Mouse (Mus musculus): ENCODE measurements around the gene Lbx2.

Gene Lbx2

DNA sequence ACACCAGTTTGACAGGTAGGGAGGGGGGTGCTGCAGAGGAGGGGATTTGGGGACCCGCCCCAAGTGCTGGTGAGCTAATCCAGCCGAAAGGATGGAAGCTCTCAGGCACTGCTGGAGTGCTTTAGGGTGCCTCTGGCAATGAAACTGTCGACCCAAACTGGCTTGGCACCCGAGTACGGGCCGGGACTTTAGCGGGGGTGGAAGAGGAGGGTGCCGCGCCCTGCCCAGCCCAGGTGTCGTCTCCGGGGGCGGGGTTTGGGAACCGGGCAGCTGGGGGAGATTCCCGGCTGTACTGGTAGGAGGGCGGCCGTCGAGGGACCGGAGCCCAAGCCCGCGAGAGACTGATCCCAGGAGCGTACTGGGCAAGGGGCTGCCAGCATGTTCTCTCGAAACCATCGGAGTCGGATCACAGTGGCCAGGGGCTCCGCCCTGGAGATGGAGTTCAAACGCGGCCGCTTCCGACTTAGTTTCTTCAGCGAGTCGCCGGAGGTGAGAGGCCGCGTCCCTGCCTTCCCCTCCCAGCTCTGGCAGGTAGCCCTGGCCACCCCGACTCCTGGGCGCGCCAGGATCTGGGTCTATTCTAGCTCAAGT lies 49.5 kb downstream of the Lbx2 start:
- no peak for DNase-seq

DNA sequence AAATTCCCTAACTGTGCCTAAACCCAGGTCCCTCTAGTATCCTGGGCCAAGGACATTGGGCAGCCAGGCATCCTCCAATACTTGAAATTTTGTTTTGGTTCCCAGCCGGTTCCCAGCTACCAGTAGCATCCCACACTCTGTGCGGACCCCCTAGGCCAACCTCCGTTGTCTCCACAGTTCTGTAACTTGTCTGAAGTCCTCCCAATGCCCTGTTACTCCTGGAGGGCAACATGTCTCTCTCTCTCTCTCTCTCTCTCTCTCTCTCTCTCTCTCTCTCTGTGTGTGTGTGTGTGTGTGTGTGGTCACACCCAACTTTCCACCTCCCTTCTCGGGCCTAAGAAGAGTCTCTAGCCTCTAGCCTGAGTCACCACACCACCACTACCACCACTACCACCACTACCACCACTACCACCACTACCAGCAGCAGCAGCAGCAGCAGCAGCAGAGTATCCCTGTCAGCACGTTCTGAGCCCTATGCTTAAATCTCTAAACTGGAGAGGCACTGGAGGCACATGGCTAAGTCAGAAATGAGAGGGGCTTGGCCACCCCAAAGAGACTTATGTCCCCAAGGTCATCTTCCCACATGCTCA lies 50.2 kb downstream of the Lbx2 start:
- no peak for DNase-seq

DNA sequence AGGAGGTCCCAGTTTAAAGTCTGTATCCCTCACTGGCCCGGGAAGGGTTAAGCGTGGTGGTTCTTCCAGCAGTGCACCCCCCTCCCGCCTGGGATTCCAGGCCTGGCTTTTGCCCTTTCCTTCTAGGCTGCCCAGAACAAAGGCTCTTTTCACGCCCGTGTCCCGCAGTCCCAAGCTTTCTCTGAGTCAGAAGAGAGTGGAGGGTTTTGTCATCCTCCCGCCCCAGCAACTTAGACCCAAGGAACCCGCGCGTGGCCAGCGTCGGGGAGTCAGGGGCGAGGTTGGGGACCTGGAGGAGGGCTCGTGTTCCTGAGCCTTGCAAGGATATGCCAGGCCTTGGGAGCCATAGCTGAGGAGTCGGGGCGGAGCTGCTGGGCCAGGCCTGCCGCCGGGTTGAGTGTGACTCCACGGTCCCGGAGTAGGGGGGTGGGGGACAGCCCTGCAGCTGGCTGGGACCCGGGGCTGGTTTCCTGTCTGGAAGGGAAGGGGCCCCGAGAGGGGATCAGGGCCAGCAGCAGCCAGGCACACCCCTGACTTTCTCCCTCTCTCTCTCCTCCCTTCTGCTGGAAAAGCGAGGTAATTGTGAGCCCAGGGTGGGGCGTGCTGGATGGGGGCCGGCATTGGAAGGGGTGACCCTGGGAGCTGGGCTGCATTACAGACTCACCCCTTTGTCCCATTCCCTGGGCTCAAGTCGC lies 50.9 kb downstream of the Lbx2 start:
- peak; percentile 47 to 63 for DNase-seq

- DNase-seq = peak; percentile 59 to 75
Observed at GRCm38 (mm10) chr6:83137576-83137950, 51.4 kb downstream of the Lbx2 start.
